Mouse (Mus musculus) telencephalon, adult 2 months (tissue): ENCODE results near the gene Col7a1.
A peak's percentile ranks its signal among the peaks of the same experiment; 100 is the strongest.

Experiments used
- DNase-seq: peaks from one replicate; pipeline ENCODE4 v3.0.0-alpha.2; 2011; ENCODE audit warnings: low read depth, low spot score

Gene Col7a1

DNA sequence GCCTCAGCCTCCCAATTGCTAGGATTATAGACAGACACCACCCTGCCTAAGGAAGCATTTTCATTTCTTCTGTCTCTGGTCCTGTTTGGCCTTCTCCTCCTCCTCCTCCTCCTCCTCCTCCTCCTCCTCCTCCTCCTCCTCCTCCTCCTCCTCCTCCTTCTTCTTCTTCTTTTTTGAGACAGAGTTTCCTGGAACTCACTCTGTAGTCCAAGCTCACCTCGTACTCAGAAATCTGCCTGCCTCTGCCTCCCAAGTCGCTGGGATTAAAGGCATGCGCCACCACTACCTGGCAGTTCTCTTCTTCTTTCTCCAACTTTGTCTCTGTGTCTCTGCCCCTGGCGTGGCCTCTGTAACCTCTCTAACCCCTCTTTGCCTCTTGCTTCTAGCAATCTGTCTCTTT is 32.3 kb downstream of the Col7a1 start, which contains the start of gene Ucn2:
Gene Ucn2, plus strand, starts transcription at position 301 of the 400 bp plus-strand sequence.
- DNase-seq, result no peak

DNA sequence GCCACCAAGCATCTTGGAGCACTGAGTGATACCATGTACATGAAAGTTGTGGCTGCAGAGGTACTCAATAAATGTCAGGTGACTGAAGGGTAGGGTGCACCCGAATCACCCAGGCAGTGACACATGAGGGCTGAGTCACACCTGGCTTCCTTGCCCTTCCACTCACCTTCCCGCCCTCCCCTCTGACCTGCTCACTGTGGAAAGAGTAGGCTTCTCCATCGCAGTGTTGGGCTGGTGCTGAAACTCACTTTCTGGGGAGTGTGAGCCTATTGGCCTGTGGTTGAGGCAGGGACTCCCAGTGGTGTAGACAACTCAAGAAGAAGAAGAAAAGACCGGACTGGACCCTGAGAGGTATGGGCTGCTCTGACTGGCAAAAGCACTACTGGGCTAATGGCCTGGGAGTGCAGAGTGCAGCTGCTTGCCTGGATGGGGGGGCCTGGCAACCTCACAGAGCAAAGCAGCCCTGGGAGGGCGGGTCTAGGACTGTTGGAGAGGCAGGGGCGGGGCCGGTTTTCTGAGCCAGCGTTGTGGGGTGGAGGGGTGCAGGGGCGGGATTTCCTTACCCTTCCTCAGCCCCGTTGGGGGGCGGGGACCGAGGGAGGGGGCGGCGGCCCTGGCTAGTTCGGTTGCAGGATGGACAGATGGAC is 34.4 kb downstream of the Col7a1 start:
- DNase-seq, result no peak

DNA sequence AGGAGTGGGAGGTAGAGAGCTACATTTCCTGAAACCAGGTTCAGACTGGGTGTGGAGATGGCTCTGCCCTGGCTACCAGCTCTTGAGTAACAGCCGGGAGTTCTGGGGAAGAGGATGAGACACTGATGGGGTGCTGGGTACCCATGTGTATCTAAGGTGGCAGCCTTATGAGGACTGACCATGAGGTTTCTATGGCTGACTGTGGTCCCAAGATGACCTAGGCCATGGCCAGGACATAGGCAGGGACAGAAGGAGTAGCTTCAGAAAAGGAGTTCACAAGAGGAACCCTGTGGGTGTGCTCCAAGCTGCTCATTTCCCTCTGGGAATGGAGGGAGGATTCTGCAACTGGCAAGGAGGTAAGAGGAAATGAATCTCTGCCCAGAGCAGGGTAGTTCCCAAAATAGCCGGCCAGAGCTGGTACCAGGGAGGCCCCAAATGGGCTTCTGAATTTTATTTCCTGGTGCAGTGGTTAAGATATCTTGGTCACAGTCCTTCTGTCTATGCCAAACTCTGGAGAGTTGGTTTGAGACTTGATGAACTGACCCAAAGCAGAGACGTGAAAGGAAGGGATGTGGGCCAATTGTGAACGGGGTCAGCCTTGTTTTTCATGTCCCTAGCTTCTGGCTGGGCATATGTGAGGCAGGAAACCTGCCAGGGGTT is 36.5 kb downstream of the Col7a1 start:
- no peak for DNase-seq

DNA sequence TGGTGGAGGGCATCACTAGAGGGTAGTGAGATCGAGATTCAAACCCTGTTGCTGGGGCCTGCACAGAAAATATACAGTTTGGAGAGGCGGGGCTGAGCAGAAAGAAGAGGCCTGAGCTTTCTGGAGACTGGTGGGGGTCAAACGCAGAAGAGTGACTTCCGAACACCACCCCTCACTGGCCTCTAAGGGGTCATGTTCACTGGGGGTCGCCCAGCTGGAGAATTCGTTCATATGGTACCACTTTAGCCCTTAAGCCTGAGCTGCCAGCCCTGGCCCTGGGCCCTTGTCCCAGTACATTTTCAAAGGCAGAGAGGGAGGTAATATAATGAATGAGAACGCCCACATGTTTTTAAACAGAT is 37.1 kb downstream of the Col7a1 start:
- no peak for DNase-seq

DNA sequence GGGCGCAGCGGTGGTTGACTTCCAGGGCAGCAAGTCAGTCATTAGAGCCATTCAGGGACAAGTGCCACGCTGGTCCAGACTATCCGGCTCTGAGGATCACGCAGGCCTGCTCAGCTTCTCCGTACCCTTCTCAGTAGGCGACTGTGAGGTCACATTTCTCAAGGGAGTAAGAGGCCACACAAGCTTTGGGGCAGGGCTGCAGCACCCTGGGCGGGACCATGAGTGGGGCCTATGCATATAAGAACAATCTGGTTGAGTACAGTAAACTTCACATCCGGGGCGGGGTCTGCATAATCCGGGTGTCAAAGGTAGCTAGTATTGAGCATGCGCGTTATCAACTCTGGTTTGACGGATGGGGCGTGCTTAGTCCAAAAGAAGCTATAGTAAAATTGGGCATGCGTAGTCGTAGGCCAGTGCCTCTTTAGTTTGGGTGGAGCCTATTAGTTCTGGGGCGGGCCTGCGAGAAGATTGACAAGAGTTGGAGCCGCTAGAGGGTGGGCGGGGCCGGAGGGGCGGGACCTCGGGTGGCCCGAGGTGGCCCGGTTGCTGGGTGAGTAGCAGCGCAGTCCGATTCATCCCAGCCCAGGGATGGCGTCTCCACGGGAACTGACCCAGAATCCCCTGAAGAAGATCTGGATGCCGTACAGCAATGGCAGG is 38.2 kb downstream of the Col7a1 start, which contains the start of gene Pfkfb4:
Gene Pfkfb4, plus strand, starts transcription at position 351 of the 657 bp plus-strand sequence.
- DNase-seq, result peak; percentile 99

DNA sequence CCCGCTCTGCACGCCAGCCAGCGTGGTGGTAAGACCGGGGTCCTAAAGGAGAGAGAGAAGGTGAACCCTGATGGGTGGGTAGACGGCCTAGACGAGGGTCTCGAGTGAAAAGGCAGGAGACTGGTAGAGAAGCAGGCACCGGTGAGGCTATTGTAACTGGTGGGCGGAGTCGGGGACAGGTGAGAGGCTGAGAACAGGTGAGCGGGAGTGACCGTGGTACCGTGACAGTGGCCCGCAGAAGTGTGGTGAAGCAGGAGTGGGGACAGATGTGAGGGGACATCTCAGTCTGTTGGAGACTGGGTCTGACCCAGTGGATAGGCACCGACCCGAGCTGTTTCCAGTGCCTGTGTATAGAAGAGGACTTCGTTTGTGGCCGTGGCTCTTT is 38.7 kb downstream of the Col7a1 start:
- no peak for DNase-seq

DNA sequence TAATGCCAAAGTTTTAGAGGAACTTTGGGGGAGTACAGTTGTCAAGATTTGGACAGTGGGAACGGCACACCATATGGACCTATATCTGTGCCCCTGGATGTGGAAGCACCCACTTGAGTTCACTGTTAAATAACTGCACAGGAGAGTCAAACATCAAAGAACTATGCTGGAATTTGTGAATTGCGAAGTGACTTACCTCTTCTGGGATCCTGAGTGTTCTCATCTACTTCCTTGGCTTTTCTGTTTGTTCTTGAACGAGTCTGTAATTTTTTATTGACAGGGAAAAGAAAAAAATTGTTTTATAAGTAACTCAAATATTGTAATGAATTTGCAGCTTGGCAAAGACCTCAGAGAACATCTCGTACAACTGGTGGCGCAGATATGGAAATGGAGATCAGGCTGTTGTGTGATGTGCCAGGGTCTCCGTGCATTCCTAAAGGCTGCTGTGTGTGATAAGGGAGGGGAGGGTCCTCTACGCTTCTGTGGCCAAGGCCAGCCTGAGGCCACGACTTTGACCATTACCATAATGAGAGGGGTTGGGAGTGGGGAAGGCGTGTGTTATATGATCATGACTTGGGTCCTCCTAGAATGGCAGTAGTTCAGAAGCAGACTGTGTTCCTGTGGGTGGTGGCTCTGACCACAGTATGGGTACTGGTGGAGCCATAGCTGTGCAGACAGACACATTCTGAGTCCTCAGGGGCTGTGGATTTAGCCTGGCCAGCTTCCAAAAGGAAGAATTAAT is 39.4 kb downstream of the Col7a1 start:
- no peak for DNase-seq

DNA sequence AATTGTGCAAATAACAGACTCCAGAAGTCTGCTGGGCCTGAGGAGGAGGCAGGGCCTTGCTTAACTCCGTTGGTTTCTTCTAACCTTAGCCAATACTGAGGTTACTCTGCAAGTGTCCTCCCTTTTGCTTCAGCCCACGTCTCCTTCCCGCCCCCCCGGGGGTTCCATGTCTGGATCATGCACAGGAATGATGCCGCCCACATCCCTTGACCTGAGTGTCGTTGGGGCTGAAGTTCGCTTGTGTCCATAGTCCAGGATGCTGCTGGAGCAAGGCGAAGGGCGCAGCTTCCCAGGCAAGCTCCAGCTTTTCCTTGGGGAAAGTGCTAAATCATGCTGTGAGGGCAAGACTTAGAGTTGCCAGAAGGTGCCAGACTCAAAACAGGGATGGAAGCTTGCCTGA is 43.0 kb downstream of the Col7a1 start:
- no peak for DNase-seq

DNA sequence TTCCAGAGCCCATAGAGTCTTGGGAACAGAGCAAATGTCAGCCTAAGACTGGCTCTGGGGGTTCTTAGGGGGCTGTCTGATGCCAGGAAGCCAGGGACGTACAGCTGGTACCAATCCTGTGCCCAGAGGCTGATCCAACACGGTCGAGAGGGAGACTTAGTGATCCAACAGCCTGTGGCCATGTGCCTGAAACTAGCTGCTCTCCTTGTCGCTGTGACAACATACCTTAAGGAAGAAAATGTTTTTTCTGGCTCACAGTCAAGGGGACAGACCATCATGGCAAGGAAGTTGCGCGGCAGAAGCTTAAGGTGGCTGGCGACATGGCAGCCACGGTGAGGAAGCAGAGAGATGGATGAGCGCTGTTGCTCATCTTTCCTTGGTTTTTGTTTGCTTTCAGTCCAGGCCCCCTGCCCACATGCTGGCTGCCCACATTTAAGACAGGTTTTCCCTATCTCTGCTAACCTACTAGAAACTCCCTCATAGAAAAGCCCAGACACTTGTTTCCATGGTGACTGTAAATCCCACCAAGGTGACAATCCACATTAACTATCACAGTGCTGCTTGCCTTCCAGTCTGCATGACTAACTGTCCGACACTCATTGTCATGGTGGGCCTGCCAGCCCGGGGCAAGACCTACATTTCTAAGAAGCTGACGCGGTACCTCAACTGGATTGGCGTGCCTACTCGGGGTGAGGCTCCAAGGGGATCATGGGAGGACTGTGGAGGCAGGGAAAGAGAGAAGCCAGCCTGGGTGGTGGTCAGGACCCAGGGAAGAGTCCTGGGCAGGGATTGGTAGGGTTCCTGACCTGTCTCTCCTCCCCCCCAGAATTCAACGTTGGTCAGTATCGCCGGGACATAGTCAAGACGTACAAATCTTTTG is 45.1 kb downstream of the Col7a1 start:
- no peak for DNase-seq

DNA sequence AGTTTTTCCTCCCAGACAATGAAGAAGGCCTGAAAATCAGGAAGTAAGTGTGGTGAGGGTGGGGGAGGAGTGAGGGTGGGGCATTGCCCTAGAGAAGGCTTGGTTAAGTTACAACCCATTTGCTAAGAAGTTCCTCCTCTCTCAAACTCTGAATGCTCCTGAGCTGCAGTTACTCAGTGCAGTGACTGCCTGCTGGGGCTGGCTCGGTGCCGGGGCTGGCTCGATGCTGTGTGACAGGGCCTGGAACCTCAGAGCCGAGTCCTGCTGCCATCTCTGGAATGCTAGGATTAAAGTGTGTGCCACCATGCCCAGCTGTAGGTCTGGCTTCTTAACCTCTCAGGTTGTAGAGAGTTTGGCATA is 45.8 kb downstream of the Col7a1 start:
- no peak for DNase-seq

DNA sequence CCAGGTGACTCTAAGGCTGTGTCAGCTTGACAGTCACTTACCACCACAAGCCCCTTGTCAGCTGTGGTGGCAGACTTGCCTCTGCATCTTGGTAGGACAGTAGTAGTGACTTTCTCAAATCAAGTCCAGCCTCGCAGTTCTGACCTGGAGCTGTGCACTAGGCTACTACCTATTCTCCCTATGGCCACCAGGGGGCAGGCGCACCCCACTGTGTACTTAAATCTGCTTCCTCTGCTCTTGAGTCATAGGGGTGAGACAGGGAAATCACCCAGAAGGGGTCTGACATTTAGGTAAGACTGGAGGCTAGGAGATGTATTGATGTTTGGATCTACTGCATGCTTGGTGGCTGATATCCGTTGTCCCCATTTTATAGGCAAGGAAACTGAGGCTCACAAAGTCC is 47.3 kb downstream of the Col7a1 start:
- DNase-seq, result no peak

DNA sequence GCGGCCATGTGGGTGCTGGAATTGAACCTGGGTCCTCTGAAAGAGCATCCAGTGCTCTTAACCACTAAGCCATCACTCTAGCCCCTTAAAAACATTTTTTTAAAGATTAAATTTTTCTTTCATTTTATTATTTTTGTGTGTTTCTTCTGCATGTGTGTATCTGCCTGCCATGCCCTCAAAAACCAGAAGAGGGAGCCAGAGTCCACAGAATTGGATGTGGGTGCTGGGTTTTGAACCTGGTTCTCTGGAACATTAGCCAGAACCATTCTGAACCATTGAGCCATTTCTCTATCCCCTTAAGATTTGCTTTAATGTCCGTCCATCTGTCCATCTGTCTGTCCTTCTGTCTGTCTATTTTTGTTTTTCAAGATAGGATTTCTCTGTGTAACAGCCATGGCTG is 49.8 kb downstream of the Col7a1 start:
- DNase-seq, result no peak

DNA sequence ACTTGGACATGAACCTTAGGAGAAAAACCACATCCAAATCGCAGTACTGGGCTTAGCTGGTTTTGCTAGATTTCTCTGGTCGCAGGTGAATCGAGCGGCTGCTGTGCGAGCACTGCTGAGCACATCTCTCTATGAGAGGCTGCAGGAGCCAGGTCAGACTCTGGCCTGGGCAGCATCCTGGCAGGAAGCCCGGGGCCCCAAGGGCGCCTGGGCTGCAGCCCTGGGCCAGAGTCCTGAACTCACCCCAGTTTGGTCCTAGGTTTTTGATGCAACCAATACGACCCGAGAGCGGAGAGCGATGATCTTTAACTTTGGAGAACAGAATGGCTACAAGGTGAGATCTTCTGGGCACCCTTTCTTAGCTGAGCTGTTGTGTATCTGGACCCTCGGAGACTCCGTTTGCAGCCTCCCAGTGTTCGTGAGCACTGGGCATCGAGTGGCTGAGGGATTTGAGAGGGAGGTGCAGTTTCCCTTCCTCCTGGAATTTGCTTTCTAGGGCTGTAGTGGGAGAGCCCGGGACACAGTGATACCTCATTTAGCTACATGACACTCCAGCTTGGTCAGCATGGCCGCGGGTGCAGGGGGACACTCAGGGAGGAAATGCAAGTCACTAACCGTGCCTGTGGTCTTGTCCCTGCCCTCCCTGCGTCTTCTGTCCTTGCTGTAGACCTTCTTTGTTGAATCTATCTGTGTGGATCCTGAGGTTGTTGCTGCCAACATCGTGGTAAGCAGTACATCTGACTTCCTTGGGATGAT is 53.8 kb downstream of the Col7a1 start:
- DNase-seq, result no peak

DNA sequence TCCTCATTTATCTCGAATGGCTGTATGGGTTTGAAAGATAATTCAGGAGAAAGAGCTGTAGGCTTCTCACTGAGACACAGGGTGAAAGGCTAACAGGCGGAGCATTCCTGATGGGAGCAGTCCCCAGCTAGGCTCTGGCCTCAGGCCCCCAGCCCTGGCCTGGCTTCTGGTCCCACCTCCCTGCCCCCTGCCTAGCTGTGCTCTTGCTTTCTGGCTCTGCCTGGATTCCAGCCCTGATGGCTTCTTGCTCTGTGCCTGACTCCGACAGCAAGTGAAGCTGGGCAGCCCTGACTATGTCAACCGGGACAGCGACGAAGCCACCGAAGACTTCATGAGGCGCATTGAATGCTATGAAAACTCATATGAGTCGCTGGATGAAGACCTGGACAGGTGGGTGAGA is 54.7 kb downstream of the Col7a1 start:
- DNase-seq, result no peak

DNA sequence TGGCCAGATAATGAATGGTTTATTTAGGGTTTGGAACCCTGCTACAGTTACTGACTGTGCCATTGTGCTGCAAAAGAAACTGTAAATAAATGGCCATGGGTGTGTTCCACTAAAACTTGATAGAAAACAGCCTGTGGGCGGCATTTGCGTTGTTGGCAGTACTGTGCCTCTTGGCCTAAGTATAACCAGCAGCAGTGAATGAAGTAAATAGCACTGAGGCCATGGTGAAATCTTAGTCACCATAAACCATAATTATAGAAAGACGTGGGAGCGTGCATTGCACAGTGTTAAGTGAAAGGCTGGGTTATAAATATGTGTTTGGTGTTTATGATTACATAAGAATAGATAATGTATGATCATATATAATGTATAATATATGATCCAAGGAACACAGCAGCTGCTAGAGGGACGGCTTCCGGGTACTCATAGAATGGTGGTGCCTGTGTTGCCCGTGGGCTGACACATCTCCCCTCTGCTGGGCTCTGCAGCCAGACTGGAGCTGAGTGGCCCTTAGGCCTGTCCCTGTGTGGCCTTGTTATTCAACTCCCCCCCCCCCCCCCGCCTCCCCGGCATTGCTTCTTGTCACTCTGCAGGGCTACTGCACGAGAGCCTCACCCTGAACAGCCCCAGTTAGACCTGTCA is 55.7 kb downstream of the Col7a1 start:
- DNase-seq, result peak; percentile 90

DNA sequence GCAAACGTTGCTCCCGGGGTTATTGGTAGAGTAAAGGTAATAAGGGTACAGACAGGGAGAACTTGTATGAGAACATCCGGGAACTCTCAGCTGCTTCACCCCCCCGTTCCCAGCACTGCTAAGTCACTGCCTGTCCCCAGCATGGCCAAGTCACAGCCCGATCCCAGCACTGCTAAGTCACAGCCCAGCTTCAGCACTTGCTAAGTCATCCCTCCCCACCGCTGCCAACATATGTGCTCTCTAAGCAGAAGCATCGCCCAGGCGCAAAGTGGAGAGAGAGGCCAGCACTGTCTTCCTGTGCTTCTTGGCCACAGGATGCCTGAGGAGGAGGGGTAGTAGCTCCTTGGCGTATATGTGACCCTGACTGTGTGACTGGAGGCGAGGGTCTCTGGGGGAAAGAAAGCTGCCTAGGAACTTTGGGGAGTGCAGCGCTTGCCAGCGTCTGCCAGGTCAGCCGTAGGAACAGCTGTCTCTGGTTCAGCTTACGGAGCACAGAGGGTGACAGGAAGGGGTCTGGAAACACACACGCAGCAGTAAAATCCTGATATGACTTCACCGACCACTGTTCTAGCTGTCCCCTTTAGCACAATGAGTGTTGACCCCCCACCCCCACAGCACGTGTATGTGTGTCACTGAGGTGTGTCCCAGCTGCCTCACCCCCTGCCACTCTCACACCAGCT is 56.4 kb downstream of the Col7a1 start:
- DNase-seq, result peak; percentile 70

DNA sequence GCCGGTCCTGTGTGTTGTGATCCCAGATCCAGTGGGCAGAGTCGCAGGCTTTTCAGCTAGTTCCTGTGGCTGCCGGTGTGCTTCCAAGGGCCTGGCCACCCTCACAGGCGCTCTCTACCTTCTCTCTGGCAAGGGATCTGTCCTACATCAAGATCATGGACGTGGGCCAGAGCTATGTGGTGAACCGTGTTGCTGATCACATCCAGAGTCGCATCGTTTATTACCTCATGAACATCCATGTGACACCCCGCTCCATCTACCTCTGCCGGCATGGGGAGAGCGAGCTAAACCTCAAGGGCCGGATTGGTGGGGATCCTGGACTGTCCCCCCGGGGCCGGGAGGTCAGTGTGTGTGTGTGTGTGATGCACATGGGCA is 56.9 kb downstream of the Col7a1 start:
- DNase-seq, result no peak

DNA sequence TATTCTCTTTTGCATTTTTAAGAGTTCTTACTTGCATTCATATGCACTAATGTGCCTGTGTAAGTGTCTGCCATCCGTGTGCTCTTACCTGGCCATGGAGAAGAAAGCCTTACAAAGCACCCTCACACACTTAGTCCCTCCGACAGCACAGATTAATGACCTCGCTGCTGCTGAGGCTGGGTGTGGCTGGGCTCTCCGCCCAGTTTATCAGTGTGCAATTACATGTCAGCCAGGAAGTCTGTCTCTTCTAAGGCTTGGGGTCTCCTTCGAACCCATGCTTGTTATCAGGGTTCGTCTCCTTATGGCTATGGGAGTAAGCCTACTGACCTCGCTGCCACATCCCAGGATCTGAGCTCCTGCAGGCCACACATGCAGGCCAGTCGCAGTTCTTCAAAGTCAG is 62.0 kb downstream of the Col7a1 start:
- no peak for DNase-seq

DNA sequence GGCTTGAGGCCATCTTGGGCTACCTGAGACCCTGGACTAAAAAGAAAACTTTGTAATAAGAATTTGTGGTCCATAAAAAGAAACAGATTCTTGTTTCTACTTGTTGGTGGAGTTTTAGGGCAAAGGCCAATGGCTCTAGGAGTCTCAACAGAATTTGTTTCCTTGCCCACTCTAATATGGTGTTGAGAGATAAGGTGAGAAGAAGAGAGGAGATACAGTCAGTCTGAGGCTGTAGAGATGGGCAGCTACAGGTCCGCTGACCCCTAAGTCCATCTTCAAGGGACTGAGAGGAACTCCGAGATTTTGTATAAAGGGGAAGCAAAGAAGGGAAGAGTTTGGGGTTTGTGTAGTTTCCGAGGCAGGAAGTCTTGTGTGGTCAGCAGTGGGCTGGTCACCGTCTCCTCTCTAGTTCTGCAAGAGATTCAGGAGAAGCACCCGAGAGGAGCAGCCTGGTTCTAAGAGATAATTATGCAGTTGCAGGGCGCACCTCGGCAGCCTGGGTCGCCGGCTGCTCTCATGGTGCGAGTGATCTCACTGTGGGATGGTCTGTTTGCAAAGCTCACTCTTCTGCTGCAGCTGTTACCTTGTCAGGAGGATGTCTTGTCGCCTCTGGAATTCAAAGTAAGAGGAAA is 63.7 kb downstream of the Col7a1 start:
- DNase-seq, result no peak
